Mouse (Mus musculus): ENCODE measurements around the gene Mid1. TPM values are rescaled to one million over a fixed set of nuclear protein-coding genes. Genes with fewer than 3 reads are reported as not detected.

Mid1 gene
- total RNA-seq, 2 experiments from 2014 or later = 7.7 to 28.8 TPM

- no peak for DNase-seq (ENCODE audit: extremely low spot score in 1 of 2, low spot score in 1 of 2)
These were observed 126.3 kb downstream of the Mid1 start for GRCm38 (mm10) chrX:169811318-169811717.

DNA sequence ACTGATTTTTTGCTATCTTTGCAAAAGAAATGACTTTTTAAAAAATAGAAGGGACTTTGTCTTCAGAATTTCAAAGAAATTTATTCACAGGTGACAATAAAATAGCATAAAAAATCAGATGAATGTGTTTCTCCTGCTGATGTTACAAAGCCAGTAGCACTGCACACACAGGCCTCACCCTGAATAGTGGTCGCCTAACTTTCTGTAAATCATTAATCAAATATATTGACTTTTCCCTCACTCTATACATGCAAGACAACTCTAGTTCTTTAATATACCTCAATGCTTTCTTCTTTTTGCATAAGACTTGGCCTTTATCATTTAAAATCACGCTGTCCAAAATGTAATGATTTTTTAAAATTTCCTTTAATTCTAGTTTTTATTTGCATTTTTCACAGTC is 126.8 kb downstream of the Mid1 start:
- DNase-seq (ENCODE audit: extremely low spot score in 1 of 2, low spot score in 1 of 2) = no peak

- DNase-seq (ENCODE audit: extremely low spot score in 1 of 2, low spot score in 1 of 2) = no peak
These were observed 128.7 kb downstream of the Mid1 start for GRCm38 (mm10) chrX:169813673-169814072.

GRCm38 (mm10) chrX:169826947-169827346 is 141.9 kb downstream of the Mid1 start:
- DNase-seq (ENCODE audit: extremely low spot score in 1 of 2, low spot score in 1 of 2) = peak in 1 of 2 experiments; percentile 13

DNA sequence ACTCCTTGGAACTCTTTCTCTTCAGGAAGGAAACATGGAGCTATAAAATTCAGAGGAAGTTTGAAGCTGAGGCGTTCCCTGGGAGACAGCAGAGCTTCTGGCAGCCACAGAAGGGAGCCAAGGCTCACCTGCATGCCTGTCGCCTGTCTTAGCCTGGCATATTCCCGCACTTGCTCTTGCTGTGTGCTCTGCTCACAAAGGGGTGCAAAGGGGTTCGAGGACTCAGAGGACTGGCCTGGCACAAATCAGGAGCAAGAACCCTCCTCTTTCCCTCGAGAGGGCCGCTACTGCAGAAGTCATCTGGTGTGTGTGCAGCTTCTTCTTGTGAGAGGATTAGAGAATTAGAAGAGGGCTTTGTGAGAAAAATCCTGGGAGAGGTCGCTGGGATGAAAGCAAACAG is 142.7 kb downstream of the Mid1 start:
- no peak for DNase-seq (ENCODE audit: extremely low spot score in 1 of 2, low spot score in 1 of 2)

DNA sequence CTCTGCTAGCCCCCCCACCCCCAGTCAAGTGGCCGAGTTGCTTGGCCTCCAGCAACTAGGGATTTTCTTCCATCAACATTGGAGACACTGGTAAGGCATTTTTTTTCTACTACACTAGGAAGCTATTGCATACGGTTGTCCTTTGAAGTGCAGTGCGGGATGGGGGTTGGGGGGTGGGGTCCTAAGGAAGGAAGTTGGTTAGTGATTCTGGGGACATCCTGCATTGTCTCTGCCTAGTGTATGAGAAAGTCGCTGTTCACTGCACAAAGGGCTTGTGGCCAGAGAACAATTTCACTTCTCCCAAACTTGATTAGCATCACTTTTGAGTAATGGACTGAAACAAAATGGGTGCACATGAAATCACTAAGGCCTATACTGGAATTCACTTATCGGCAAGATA is 143.1 kb downstream of the Mid1 start:
- DNase-seq (ENCODE audit: extremely low spot score in 1 of 2, low spot score in 1 of 2) = no peak

DNA sequence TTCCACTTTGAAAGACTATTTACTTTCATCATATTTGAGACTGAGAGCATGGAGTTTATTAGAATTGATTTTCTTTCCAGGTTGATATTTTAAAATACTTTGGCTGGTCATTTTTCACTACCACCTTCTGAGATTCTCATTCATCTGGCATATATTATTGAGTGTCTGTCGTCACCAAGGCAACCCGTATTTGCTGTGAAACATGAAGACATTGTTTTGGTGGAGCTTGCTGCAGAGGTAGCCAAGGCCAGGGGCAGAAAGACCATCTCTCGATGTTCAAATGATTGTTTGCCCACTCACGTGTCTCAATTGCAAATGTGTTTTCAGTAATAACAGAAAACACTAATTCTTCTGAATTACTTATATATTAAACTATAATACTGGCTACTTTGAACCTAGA is 145.1 kb downstream of the Mid1 start:
- DNase-seq (ENCODE audit: extremely low spot score in 1 of 2, low spot score in 1 of 2) = no peak

DNA sequence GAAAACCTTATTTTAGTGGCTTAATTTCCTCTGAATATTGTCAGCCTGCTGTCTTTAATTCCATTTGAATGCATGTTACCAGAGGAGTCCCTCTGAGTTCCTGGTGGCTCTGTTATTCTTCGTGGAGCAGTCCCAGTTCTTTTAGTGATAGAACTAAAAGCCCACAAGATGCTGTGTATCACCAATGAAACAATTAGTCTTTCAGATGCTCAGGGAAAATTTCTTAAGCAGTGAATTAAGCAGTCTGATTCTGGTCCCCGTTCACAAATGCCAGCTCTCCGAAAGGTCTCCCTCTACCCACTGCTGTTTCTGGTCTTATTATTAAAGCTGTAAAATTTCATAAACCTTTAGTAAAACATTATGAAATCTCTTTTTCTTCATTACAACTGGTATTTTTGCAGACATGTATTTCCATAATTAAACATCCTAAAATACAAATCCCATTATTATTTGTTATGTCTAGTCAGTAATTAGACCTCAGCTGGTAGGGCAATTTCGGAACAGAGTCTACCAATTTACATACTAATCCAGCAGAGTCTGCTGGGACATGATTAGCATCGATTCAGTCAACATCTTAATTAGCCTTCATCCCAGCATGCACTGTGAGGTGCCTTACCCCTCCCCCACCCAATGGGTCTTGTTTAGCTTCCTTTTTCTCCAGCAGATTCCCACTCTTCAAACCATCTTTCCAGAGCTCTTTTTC is 153.1 kb downstream of the Mid1 start:
- peak in 1 of 2 experiments; percentile 8 for DNase-seq (ENCODE audit: extremely low spot score in 1 of 2, low spot score in 1 of 2)

DNA sequence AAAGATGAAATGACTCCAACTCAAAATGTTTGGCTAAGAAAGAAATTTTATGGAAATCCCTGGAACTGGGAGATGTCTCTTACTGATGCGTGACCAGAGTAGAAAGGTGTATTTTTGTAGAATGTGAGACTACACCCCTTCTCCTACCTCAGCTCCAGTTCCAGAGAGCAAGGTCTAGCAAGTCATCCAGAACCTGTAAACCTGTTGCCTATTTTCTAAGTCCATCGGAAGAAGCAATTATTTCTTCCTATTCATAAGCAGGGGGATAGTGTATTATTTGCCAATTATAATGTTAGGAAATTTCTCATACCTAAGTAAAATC is 153.6 kb downstream of the Mid1 start:
- no peak for DNase-seq (ENCODE audit: extremely low spot score in 1 of 2, low spot score in 1 of 2)

- no peak for DNase-seq (ENCODE audit: extremely low spot score in 1 of 2, low spot score in 1 of 2)
These were observed 158.3 kb downstream of the Mid1 start for GRCm38 (mm10) chrX:169843267-169843666.

- DNase-seq (ENCODE audit: extremely low spot score in 1 of 2, low spot score in 1 of 2) = no peak
These were observed 159.3 kb downstream of the Mid1 start for GRCm38 (mm10) chrX:169844150-169844772.

GRCm38 (mm10) chrX:169846187-169846586 is 161.2 kb downstream of the Mid1 start:
- DNase-seq (ENCODE audit: extremely low spot score in 1 of 2, low spot score in 1 of 2) = no peak

- DNase-seq (ENCODE audit: extremely low spot score in 1 of 2, low spot score in 1 of 2) = no peak
These were observed 176.3 kb downstream of the Mid1 start for GRCm38 (mm10) chrX:169861194-169861720.

DNA sequence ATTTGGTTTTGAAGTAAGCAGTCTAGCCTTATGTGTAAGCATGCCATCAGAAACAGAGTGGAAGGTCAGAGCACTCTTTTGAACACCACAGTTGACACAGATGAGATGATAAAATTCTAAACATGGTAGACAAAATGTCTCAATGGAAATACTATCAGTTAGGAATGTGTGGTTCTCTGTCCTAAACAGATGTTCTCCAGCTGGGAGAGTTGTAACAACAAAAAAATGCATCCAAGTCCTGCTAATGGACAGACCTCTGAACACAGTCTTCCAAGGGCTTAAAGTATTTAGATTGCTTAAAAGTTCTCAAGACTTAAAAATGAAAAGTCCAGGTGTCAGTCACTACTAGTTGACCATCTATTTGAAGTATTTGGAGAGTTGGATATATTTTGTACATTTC is 177.4 kb downstream of the Mid1 start:
- DNase-seq (ENCODE audit: extremely low spot score in 1 of 2, low spot score in 1 of 2) = no peak

DNA sequence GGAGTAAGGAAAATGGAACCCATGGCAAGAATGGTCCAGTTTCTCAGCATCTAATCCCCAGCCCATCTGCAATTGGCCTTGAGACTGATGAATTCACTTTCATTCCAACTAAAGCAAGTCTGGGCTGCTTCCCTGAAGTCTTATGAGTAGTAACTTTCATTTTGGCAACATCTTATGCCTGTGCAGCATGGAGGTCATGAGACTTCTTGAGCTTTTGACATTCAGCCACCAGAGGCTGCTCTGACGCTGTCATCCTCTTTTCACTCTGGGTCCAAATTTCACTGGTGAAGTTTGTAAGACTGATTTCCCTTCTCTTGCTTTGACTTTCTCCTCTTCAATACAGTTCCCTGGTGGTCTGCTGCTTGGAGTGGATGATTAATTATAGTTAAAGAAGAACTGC is 177.8 kb downstream of the Mid1 start:
- no peak for DNase-seq (ENCODE audit: extremely low spot score in 1 of 2, low spot score in 1 of 2)

- DNase-seq (ENCODE audit: extremely low spot score in 1 of 2, low spot score in 1 of 2) = no peak
These were observed 178.8 kb downstream of the Mid1 start for GRCm38 (mm10) chrX:169863841-169864240.

DNA sequence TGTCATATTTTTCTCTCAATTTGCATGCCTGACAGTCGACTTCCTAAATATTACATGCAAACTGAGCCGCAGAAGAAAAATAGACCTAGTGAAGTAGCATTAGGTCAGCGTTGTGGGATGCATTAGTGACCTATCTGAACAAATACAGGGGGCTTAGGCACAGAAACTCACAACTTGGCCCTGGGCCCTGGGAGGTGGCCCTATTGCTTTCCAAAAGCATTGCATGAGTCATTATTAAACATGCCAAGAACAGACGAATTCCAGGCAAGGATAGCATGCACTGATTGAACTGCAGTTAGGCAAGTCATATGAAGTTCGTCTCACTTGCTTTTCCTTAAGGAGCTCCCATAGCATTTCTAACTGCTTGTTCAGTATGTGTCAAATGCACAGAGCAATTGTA is 183.2 kb downstream of the Mid1 start:
- DNase-seq (ENCODE audit: extremely low spot score in 1 of 2, low spot score in 1 of 2) = no peak

- no peak for DNase-seq (ENCODE audit: extremely low spot score in 1 of 2, low spot score in 1 of 2)
These were observed 189.5 kb downstream of the Mid1 start for GRCm38 (mm10) chrX:169874475-169874874.

DNA sequence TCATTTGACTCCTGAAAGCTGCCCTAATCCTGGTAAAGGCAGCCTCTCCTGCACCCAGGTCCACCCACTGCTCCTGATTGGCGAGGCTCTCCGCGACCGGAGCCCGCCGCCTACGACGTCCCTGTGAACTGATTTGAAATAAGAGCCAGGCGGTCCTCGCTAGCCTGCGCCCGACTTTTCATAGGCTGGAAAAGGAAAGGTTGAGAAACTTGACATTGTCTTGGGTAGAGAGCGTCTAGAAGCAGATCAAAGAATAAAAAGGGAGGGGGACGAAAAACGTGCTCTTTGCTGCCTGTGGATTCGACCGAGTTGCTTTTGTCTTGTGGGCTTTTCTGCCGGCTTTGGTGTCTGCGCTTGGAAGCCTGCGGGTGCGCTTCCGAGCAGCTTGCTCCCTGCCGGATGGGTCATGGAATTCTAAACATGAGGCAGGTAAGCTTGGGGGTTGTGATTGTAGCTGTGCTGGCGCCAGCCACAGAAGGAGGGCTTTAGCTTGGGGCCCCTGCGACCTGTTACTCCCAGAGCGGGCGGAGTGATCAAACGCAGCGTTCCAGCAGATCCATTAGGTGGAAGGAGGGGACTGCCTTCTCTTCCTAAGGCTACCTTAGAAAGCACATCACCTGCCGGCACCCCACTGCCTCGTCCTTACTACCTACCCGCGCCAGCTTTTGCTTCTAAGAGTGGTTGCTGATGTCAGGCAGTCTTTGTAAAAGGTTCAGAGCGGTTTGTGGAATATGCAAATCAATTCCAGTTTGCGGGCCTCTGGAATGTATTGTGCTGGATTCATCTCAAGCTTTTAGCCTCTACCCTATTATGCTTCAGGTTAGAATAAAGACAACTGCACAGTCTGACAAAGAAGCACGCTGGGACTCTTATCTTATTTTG is 194.7 kb downstream of the Mid1 start:
- peak; percentile 18 to 21 for DNase-seq (ENCODE audit: extremely low spot score in 1 of 2, low spot score in 1 of 2)

DNA sequence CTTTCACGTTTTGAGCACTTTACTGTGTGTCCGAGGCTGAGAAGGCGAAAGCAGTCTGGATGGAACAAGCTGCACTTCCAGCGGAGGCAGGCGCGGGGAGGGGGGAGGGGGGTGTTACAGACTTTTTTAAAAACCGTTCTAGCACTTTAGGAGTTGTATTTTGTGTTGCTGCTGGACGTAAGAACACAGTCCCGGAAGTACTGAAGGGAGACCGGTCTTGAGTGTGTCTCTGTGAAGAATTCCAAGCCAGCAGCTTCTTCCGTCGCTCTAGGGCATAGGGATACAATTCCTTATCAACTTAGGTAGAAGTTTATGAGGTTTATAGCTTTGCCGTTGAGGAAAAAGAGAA is 195.3 kb downstream of the Mid1 start:
- no peak for DNase-seq (ENCODE audit: extremely low spot score in 1 of 2, low spot score in 1 of 2)

DNA sequence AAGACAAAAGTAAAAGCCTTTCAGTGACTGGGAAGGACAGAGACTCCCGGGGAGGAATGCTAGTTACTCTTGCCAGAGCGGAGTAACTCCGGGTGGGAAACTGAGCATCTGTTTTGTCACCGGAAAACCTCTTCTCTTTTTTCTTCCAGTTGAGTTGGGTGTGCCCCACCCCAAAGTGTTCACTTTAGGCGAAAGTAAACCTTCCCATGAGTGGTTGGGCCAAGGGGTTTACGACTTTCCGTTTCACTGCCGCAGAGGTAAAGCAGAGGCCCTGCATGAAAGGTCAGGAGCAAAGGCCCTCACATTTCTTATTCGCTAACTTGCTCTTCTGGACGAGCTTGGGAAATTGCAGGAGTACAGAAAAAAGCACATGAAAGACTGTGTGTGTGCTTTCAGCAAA is 195.8 kb downstream of the Mid1 start:
- DNase-seq (ENCODE audit: extremely low spot score in 1 of 2, low spot score in 1 of 2) = no peak
